Mouse (Mus musculus) spleen, embryonic (tissue): ENCODE measurements around the gene Tm9sf4.

Source experiments
- CTCF ChIA-PET: fragments of 350-600 bp; sonication (Branson Sonifier 250); formaldehyde crosslinking; loops from one replicate; lab custom pipeline; 2022; lab: Charles Lee

The Tm9sf4 gene

DNA sequence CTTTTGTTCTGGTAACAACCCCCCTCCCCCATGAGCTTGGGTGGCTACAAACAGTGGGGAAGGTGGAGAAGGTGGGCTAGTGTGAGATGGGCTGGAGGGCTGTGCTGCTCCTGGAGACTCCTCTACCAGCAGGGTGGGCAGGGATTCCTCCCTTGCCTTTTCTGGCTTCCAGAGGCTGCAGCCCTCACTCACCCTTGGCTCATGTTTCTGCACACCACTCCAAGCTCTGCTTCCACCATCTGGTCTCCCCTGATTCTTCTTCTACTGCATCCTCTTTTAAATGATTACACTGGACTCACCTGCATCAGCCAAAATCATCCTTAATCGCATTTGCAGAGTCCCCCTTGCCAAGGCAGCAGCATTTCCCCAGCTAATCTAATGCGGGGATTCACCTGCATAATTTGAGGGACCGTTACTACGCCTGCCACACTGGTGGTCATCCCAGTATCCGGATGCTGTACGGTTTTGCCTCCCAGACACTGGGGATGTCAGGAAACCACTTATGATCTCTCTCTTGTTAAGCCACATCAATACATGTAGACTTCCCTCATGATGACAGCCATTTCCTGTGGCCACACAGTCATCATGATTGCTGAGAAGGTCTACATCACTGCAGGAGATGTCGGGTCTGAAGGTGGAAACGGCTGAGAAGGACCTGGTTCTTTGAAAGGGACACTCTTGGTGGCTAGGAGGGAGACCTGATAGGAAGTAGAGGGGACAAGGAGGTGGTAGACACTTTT, 9.0 kb upstream of the Tm9sf4 start:
- CTCF ChIA-PET = no interaction called here

DNA sequence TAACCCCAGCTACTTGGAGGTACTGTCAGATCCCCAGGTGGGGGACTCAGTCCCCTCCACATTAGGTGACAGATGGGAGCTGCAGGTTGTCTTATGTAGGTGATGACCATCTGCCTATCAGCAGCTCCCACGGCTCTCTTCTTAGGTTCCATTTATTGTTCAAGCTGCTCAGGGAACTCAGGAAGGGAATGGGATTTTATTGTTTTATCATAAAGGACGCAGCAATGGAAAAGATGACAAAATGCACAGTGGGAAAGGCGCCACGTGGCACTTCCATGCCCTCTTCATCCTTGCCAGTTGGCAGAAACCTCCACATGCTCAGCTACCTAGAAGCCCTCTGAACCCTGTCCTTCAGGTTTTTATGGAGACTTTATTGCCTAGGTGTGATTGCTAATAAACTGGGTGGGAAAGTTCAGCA, 8.1 kb upstream of the Tm9sf4 start:
- CTCF ChIA-PET = interaction anchor here (1.1 kb wide), 1 partner anchor 62 kb away, joined by 6 read pairs; no protein-coding TSS in a partner anchor

DNA sequence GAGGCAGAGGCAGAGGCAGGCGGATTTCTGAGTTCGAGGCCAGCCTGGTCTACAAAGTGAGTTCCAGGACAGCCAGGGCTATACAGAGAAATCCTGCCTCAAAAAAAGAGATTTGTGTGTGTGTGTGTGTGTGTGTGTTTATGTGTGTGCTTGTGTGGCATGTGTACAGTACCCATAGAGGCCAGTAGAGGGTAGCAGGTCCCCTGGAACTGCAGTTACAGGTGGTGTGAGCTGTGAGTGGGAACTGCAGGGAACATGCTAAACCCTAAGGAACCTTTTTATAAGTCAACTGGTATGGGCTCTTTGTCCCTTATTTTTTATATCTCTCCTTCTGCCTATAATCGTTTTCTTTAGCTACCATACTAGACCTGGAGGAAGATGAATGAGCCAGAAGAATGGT, 3.8 kb upstream of the Tm9sf4 start:
- CTCF ChIA-PET = no interaction called here

DNA sequence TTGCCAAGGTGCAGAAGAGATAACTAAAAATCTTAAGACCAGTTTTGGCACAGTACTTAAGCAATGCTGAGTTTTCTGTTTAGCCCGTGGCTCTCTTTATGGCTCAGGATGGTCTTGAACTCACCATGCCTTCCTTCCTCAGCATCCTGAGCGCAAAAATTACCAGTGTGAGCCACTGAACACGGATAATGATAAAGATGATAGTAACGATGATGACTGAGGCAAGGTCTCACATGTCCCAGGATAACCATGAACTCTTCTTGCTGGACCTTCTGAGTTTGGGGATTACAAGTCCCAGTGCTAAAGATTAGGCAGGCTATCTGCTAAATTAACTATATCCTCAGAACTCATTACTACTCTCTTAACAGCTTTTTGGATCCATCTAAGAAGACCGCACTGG, 970 bp upstream of the Tm9sf4 start:
- CTCF ChIA-PET = no interaction called here

DNA sequence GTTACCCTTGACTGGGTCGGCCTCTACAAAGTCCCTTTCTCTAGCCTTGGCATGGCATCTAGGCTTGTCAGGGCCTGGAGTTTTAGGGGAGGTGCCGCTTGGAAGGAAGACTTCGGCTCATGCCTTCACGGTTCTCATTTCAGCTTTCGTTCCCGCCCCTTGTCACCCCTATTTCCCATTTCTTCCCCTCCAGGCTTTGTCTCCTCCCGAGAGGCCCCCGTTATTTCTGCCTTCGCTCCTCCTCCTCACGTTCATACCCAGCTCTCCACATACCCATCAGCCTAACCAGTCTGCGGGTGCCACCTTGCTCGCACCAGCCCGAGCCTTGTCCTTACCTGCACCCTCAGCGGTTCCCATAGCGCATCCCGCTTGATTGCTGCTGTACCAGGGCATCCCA, 579 bp downstream of the Tm9sf4 start:
- CTCF ChIA-PET = interaction anchor here (0.6 to 1.2 kb wide), 2 partner anchors 19 to 72 kb away, joined by 3 to 11 read pairs; no protein-coding TSS in a partner anchor

DNA sequence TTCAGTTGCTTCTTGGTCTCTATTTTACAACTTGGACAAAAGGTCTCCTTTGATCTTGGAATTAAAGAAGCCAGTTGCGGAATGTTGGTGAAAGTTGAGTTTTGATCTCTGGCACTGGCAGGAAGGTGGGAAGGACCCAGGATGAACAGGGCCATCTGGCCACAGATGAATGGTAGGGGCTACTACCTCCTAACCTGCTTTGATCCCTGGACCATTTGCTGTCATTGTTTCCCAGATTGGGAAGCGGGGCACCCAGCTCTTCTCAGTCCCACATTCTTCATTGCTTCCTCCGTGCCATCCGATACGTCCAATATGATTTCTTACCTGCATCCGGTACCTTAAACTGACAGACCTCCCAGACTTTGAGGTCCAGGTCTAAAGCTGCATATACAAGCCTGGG, 6.0 kb downstream of the Tm9sf4 start:
- CTCF ChIA-PET = no interaction called here

DNA sequence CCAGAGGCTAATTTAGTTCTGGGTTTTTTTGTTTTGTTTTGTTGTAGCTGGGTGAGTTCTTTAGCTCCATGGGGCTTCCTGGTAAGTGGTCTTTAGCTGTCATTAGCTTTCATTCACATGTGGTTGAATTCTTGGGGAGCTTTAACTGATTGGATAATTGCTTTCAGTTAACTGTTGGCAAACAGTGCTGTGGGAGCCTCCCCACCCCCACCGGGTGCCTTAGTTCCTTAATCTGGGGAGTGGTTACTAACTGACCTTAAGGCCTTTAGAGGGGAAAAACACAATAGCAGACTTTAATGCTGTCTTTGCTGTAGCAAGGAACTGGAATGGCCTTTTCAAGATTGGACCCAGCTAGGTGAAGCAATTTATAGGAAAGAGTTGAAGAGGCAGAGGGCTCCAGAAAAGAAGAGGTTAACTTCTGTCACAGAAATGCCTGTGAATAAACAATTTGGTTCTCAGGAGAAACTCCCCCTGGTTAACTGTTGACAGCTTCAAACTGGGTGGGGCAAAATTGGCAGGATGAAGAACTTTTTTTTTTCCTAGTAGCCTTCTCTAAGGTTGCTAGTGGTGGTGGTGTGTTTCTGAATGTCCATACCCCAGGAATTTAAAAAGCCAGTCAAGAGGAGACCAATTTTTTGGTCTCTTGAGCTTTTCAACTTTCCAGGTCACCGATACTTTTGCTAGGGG, 7.2 kb downstream of the Tm9sf4 start:
- CTCF ChIA-PET = no interaction called here

DNA sequence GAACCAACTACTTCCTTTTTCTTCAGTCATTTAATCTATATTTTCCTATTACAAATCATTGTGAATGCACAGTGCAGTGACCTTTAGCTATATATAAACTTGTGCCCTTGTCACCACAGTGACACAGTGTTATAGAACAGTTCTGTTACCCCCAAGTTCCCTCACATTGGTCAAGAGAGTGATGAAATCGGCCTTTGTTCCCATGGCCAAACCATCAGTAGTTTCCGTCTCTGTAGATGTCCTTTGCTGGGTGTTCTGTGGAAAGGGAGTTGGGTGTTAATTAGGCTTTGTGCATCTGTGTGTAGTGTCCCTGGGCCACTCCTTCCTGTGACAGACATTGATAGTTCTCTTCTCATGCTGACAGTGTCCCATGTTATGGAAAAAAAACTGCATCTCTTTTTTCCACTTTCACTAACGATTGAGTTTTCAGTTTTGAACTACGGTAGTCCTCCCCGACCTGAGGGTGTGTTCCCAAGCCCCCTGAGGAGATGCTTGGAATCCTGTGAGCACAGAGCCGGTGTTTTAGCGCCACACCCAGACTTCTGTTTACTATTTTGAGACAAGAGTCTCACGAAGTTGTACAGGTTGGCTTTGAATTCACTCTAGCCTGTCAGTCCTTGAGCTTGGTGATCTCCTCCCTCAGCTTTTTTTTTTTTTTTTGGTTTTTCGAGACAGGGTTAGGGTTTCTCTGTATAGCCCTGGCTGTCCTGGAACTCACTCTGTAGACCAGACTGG, 9.6 kb downstream of the Tm9sf4 start:
- CTCF ChIA-PET = no interaction called here

DNA sequence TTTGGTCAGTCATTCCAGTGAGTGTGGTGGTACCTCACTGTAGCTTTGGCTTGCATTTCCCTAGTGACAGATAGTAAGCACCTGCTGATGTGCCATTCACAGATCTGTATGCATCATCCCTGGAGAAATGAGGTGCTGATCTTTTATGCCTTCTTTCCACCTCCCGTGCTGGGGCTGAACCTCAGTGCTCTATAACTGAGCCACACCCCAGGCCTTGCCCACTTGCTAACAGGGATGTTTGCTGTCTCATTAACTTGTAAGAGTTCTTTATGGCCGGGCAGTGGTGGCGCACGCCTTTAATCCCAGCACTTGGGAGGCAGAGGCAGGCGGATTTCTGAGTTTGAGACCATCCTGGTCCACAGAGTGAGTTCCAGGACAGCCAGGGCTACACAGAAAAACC, 10.9 kb downstream of the Tm9sf4 start:
- CTCF ChIA-PET = interaction anchor here (0.7 kb wide), 1 partner anchor 23 kb away, joined by 5 read pairs; no protein-coding TSS in a partner anchor

DNA sequence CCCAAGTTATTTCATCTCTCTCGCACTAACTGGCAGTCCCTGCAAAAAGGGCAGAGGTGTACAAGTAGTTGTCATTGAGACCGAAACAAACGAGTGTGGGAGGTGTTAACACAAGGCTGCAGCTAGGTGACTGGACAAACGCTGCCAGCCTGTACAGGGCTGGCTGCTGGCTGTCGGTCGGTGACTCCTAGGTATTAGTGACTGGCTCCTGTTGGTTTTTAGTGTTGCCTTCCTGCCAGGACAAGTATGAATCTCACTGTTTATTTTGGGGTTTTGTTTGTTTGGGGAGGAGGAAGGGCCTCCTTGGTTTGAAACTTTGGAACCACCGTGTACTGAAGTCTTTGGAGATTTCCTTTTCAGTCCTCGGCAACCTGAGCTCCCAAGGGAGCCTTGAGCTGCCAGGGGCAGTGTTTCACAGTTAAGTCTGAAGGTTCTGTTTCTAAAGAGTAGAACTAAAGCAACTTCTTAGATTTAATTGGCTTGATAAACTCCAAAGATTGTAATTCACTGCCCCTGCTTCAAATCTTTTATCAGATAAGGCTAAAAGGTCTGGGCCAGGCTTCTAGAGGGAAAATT, 15.0 kb downstream of the Tm9sf4 start:
- CTCF ChIA-PET = no interaction called here

DNA sequence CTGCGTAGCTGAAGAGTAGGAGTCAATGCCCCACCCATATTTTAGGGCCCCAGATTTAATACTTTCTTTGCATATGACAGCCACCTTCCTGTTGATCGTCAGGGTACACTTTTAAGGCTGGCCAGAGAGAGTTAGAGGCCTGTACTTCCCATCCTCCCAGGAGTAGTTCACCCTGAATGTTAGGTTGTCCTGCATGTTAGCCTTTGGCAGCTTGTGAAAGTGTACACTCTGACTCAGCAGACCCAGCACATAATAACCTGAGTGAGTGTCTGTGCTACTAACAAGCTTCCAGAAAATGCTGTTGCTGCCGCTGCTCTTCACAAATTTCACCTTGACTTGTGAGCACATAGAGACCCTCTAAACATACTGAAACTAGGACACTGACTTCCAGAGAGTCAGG, 16.1 kb downstream of the Tm9sf4 start:
- CTCF ChIA-PET = no interaction called here

DNA sequence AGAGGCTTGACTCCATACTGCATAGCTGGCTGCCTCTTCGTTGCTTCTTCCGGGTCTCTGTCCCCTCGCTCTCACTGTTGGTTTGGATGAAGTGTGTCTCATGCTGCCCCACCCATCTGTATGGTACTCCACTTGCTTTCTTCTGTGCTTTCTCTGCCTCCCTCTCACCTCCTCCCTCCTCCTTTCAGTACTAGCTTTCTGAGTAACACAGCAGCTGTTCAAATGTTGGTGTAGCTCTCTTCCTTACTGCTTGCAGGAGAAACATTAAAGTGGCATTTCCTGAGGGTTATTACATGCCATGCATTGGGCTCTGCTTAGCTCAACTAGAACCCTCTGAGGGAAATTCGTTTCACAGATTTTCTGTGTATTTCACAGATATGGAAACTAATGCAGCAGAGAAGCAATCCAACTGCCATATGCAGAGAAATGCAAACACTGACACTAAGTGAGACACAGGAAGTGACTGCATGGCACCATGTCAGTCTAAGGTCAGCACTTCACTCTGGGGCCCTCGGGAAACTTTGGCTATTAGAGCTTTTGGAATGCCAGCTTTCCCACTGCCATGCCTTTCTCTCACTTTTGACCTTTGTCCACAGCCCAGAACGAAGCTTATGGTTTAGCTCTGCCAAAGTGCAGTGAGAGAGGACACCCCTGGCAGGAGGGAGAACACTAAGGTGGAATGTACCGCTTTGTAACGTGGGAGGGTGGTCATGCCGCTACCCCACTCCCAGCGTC, 18.2 kb downstream of the Tm9sf4 start:
- CTCF ChIA-PET = no interaction called here

DNA sequence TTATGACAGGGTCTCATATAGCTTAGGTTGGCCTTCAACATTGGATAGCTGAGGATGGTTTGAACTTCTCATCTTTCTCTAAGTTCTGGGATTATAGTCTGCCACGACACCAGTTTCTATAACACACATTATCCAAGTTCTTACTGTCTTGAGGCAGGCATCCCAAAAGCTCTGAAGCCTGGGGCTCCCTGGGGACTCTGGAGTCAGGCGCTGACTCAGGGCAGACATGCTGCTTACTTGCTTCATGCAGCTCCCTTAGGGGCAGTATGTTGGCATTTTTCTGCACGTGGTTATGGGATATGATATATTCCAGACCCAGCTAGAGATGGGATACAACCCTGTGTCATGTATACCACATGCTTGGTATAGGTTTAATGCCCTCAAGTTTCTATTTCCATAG, 18.9 kb downstream of the Tm9sf4 start:
- CTCF ChIA-PET = no interaction called here

DNA sequence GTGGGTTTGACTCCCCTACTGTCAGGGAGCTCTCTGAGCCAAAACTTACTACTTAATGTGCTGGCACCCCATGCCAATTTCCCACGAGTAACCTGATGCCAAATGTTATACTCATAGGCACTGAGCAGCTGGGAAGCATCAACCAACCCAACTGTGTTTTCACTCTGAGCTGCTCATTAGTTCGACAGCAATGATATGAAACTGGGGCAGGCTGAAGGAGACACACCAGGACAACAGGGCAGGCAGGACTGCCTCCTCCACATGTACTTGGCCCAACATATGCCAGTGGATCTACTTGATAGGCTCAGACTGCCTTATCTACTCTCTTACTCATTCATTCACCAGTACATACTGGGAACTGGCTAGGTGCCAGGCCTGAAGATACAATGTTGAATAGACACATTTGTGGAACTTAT, 25.1 kb downstream of the Tm9sf4 start:
- CTCF ChIA-PET = no interaction called here

DNA sequence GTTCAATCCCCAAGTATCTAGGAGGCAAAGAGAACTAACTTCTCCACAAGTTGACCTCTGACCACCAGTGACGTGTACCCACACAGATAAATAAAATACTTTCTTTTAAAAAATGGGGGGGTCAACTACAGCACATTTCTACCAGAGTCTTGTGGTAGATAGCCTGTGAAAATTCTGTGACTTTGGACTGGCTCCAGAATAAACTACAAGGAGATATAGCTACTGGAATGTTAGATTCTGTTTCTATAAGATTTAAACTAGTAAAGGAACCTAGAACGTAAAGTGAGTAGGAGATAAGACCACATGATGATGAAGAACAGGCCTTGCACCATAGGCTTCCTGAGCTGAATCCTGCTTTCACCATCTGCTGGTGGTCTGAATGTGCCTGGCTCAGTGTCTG, 26.7 kb downstream of the Tm9sf4 start:
- CTCF ChIA-PET = no interaction called here

DNA sequence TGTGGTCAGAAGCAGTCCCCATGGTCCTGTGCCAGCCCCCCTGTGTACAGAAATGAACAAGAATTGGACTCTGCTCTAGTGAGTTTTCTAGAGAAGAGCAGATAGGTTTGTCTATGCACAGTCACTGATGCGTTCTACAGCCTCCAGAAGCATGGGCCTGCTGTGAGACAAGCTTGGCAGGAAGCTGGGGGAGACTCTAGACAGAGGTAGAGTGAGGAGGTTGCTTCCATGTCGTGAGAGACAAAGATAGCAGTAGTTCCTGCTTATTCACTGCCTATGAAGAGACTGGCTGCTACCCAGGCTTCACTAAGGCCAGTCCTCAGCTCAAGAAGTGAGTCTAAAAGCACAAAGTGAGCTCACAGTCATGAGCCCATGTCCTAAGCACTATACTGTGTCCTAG, 30.1 kb downstream of the Tm9sf4 start:
- CTCF ChIA-PET = no interaction called here

DNA sequence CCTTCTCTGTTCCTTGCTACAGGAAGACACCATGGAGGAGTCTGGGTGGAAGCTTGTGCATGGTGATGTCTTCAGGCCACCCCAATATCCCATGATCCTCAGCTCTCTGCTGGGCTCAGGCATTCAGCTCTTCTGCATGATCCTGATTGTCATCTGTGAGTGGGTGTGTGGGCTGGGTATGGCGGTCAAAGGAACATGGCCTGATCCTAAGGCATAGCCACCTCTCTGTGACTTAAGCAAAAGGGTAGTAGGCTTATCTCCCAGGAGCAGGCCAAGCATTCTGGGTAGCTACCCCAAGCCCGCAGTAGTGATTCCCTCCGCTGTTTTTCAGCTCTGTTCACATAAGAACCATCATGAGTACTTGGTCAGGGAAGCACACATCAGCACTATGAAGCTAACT, 33.2 kb downstream of the Tm9sf4 start:
- CTCF ChIA-PET = no interaction called here

DNA sequence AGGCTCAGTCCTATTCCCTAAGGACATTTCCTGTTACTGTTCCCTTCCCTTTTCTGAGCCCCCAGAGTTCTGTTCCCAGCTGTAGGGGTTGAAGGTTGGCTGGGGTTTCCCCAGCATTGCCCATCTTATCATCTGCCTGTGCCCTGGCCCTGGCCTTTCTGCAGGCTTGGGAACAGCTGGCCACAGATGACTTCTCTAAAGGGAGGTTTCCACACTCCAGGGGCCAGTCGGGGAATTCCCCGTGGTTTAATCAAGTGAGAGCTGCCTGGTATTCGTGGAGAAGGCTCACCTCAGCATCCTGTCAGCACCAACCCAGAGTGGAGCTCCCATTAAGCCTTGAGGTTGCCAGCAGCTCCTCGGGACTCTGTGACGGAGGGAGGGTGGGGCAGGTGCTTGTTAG, 37.4 kb downstream of the Tm9sf4 start:
- CTCF ChIA-PET = no interaction called here

DNA sequence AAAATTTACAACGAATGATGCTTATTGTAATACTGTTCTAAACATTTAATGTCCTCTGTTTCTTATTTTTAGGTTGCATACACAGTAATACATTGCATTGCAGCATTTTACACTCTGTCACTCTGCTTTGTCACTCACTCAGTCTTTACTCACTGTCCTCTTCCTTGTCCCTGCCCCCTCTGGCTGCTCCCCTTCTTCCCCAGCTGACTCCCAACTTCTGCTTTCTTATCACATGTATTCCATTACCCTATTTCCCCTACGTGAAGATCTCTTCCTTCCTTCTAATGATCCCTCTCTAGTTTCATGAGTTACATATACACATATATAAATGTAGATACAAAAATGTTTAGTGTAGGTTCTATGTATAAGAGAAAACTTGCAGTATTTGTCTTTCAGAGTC, 38.0 kb downstream of the Tm9sf4 start:
- CTCF ChIA-PET = no interaction called here

DNA sequence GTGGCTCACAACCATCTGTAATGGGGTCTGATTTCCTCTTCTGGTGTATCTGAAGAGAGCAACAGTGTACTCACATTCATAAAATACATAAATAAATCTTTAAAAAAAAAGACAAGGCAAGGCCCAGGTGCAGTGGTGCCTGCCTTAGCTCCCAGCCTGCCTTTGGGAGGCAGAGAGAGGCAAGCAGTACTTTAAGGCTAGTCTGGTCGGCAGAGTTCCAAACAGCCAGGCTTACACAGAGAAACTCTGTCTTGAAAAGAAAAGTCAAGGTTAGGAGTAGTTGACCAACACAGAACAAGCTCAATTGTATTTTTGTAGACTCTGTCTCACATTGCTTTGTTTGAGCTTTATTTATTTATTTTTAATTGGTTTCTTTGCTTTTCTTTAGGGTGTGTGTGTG, 41.7 kb downstream of the Tm9sf4 start:
- CTCF ChIA-PET = no interaction called here

DNA sequence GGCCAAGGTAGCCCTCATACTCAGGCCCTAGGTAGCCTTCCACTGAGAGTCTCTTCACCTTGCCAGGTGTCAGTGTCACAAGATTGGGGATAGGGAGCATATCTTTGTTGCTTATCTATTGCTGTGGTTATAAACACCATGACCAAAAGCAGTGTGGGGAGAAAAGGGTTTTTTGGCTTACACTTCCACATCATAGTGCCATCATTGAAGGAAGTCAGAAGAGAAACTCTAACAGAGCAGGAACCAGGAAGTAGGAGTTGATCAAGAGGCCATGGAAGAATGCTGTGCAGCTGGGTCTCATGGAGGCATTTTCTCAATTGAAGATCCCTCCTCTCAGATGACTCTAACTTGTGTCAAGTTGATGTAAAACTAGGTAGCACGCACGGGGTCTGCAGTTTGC, 47.0 kb downstream of the Tm9sf4 start:
- CTCF ChIA-PET = no interaction called here
